Mouse (Mus musculus) lung, adult 10 weeks (tissue): ENCODE data around the gene Guk1. TPM values are rescaled to one million over a fixed set of nuclear protein-coding genes. Genes with fewer than 3 reads are reported as not detected.

ENCODE experiments used
- polyA plus RNA-seq: library from polyadenylated mRNA; stranded (reverse); fragments of 350-450 nt; fragmentation: Illumina TruSeq; extraction: RNeasy Lipid Tissue Mini Kit (QIAGEN cat#74804); gene quantifications from one replicate; pipeline ENCODE4 v1.2.3, GENCODE M21; 2014; ENCODE audit warnings: low read depth, low replicate concordance; ENCODE audit not compliant: insufficient read depth

The Guk1 gene
- polyA plus RNA-seq, result 119 TPM

DNA sequence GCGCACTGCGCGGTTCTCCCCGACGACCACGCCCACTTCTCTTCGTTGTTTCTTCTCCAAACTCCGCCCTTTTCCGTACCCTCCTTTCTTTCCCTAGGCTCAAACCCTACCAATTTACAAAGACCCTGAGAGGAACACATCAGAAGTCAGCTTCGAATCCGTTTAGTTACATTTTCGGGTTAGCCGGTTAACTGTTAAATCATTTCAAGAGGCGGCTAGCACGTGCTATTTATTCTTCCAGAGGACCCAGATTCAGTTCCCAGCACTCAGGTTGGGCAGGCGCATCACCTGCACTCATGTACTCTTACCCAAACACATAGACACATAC lies at the start of gene Guk1:
Guk1 (minus strand) TSS at position 154 of the 328 bp plus-strand sequence.

GRCm38 (mm10) chr11:59228122-59228953 lies 36.3 kb upstream of the Guk1 start, which contains the start of gene Arf1:
TSS of gene Arf1 (minus strand) at chr11:59228270.

GRCm38 (mm10) chr11:59208153-59208831 lies 16.3 kb upstream of the Guk1 start, which contains the start of gene 2310033P09Rik:
TSS of gene 2310033P09Rik (plus strand) at chr11:59208321.

DNA sequence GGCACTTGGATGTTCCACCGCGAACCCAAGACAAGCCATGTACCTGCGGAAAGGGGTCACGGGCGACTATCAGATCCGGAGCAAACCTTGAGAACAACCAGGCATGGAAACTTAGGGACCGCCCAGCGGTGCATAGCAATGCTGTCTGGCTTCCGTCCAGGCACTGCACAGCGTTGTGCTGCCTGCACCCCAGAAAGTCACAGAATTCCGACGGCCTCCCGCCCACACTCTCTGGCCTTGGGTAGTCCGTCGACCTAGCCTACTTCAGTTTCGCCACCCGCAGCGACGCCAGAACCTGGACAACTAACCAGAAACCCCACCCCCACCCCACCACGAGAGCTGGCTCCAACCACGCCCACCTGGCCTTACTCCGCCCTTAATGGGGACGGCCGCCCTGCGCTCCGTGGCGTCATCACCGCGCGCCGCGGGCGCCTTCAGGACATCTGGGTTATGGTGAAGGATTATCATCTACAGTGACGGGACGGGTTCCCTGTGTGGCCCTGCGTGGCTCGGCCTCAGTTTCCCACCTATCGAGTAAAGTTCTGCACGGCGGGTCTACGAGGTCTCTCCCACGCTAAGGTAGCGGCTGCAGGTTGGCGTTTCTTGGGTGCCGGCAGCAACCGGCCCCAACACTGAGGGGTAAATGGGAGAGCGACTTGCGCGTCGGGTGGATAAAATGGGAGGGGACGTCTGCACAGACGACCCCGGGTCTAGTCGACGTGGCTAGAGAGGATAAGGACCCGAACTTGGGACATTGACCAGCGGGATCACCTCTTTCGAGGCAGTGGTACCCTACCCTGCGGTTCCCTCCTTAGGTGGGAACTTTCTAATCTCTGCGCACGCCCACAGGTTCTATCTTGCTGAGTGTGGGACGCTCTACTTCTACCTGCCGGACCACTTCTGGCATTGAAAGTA lies 10.3 kb upstream of the Guk1 start, which contains the start of gene Mrpl55:
Mrpl55 (plus strand) TSS at position 406 of the 915 bp plus-strand sequence.

GRCm38 (mm10) chr11:59182864-59183331 lies 9.1 kb downstream of the Guk1 start, which contains the start of gene Gjc2:
TSS of gene Gjc2 (minus strand) at chr11:59183213.

DNA sequence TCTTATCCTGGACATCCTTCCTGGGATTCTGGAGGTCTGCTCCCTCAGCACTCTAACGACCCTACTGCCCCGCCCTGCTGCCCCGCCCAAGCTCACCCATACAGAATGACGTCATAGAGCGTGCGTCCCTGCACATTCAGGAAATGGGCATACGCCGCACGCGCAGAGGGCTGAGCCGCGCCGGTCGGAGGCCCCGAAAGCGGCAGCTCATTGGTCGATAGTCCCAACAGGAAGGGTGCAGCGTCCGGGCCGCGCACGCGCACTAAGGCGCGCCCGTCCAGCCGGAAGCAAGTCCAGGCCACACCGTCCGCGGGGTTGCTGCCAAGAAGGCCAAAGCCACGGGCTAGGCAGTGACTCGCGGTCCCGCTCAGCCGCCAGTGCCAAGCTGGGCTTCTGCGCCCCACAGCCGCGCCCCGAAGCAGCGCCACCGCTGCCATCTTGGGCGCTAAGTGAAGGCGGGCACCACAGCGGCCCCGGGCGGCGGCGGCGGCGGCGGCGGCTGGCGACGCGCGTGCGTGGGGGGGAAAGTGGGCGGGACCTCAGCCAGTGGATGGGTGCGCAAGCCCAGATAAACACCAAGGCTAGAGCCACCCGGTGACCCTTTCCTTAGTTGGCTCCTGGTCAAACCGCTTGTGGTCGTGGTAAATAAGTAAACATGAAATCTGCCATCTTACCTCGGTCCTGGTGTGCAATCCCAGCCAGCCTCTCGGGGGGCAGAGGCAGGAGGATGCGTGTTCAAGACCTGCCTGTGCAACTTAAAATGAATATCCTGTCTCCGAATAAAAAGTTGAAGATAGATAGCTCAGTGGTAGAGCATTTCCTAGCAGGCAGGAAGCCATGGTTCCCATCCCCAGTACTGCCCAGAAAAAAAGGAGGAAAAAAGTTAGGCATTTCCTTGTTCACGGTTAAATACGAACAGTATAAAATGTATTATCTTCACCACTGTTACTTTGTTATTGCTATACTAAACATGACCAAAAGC lies 28.5 kb downstream of the Guk1 start, which contains the start of gene Iba57:
Iba57 (minus strand) TSS at position 485 of the 982 bp plus-strand sequence.

GRCm38 (mm10) chr11:59135904-59136452 lies 56.0 kb downstream of the Guk1 start, which contains the start of gene Obscn:
TSS of gene Obscn (minus strand) at chr11:59136402.

Other genes starting within 250 kb of the Guk1 start
- gene Hist3h2ba, start 243.3 kb downstream of the Guk1 start, polyA plus RNA-seq, result 3.0 TPM
- gene Hist3h2a, start 237.5 kb downstream of the Guk1 start, polyA plus RNA-seq, result 17.1 TPM
- gene Trim17, start 237.5 kb downstream of the Guk1 start, polyA plus RNA-seq, result 0.25 TPM
- 15.2 TPM for gene Trim11, start 214.1 kb downstream of the Guk1 start, polyA plus RNA-seq
- 2.4 TPM for gene Obscn, start 55.8 kb downstream of the Guk1 start, polyA plus RNA-seq
- gene Iba57, start 28.5 kb downstream of the Guk1 start, polyA plus RNA-seq, result 3.3 TPM
- 1.6 TPM for gene Gjc2, start 9.0 kb downstream of the Guk1 start, polyA plus RNA-seq
- 39.6 TPM for gene Mrpl55, start 10.3 kb upstream of the Guk1 start, polyA plus RNA-seq
- 19.0 TPM for gene 2310033P09Rik, start 16.1 kb upstream of the Guk1 start, polyA plus RNA-seq
- 330 TPM for gene Arf1, start 36.1 kb upstream of the Guk1 start, polyA plus RNA-seq
- gene Wnt3a, start 98.5 kb upstream of the Guk1 start, polyA plus RNA-seq, result 10.4 TPM
- gene Wnt9a, start 114.7 kb upstream of the Guk1 start, polyA plus RNA-seq, result 3.9 TPM
- gene Prss38, start 183.4 kb upstream of the Guk1 start, polyA plus RNA-seq, result not detected